Mouse (Mus musculus) embryonic fibroblast, embryonic 13.5 days (primary cell): ENCODE results near the gene Hspa2.

Source experiments
- CTCF ChIP-seq: IDR thresholded peaks from 2 replicates; pipeline ENCODE4 v1.5.1; 2011; ENCODE audit warnings: mild to moderate bottlenecking, control low read depth, low read length, moderate library complexity, borderline replicate concordance; ENCODE audit not compliant: insufficient read depth
- POLR2A ChIP-seq: IDR thresholded peaks from 2 replicates; pipeline ENCODE4 v1.6.1; 2011; ENCODE audit warnings: low read depth, mild to moderate bottlenecking, control low read depth, low read length, moderate library complexity

GRCm38 (mm10) chr12:76388794-76389193, 15.2 kb upstream of the Hspa2 start:
- no peak for TF ChIP-seq POLR2A
- TF ChIP-seq CTCF: no peak
